ENCODE assay signal across 8 mouse cellular contexts in the genomic region with DNA sequence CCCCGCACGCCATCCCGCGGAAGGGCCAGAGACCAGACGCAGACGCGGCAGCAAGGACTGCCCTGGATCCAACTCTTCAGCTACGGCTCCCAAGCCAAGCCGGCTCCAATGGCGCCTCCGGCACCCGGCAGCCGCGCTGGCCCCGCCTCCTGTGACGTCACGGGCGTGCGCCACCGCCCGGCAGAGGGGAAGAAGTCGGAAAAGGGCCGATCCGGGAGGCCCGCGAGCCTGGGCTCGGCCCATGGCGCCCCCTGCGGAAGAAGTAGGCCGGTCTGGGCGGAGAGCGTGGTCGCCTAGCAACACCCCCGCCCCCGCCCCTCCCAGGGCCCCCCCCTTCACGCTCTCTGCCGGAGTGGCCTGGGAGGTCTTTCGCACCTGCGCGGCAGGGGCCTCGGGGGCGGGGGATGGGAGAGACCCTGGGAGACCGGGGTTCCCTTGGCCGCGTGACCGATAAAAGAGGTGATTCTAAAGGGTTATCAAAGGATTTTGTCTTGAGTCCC. TPM values are rescaled to one million over a fixed set of nuclear protein-coding genes. Genes with fewer than 3 reads are reported as not detected.
A peak's percentile ranks its signal among the peaks of the same experiment; 100 is the strongest.
DNase-seq lines count a peak whose midpoint lies in the region; ATAC-seq and TF ChIP-seq lines count a peak whose summit lies in the region.

A gene (minus strand): TSS at position 194 of the 500 bp plus-strand sequence.

- H3K36me3 ChIP-seq in hindbrain, postnatal 0 days (ENCODE audit: insufficient read depth, low read length), result no peaks in the 10 kb centered on the region

- H3K27me3 ChIP-seq in hindbrain, postnatal 0 days (ENCODE audit: insufficient read depth, low read length), result no peaks in the 10 kb centered on the region

- H3K27ac ChIP-seq in gastrocnemius, adult 2 months, result peak within 1 kb of the TSS; percentile 95
- peak within 1 kb of the TSS; percentile 94 for H3K27ac ChIP-seq in hindbrain, postnatal 0 days
- peak within 1 kb of the TSS; percentile 94 for H3K27ac ChIP-seq in left cerebral cortex, adult 2 months

- ATAC-seq in hindbrain, postnatal 0 days, result peak; percentile 99
- ATAC-seq in megakaryocyte, adult 5-6 weeks (ENCODE audit: poor library complexity, severe bottlenecking), result peak; percentile 93

- H3K4me1 ChIP-seq in hindbrain, postnatal 0 days (ENCODE audit: insufficient read depth, low read length), result peaks cover 8% of the 10 kb centered on the region; the same call in 1 of the 2 replicates

- H3K4me2 ChIP-seq in hindbrain, postnatal 0 days (ENCODE audit: low read depth, low read length), result peak within 1 kb of the TSS; percentile 73

- WGBS in hindbrain, postnatal 0 days, result 6% methylated on average over 36 of the region's 46 CpGs

- intact Hi-C loops in gastrocnemius, adult 2 months (cut with DNase I), result loop anchor here (2.0 to 5.0 kb wide), 2 partner anchors 33 to 149 kb away; a partner anchor contains a TSS
- intact Hi-C loops in left cerebral cortex, adult 2 months (cut with DNase I), result loop anchor here (2.0 to 5.0 kb wide), 2 partner anchors 31 to 42 kb away; a partner anchor contains a TSS

- TF ChIP-seq CTCF in gastrocnemius, adult 2 months (IDR thresholded peaks at IDR 0.05), result peak; percentile 68
- peak; percentile 48 for TF ChIP-seq CTCF in hindbrain, postnatal 0 days (IDR thresholded peaks at IDR 0.05; ENCODE audit: low read depth)
- TF ChIP-seq CTCF in left cerebral cortex, adult 2 months (IDR thresholded peaks at IDR 0.05), result peak; percentile 66

- peak; percentile 86 for DNase-seq in WW6 (ENCODE audit: low read depth, low spot score)
- peak; percentile 98 to 99 for DNase-seq in cerebellum, postnatal 4 days (ENCODE audit: low spot score in 2 of 2)
- DNase-seq in gastrocnemius, adult 2 months, result peak; percentile 100
- DNase-seq in hindbrain, postnatal 0 days (ENCODE audit: low spot score), result peak; percentile 99
- DNase-seq in left cerebral cortex, adult 2 months (ENCODE audit: extremely low spot score in 1 of 2, low spot score in 2 of 2), result peak; percentile 99
- peak; percentile 94 to 96 for DNase-seq in right cerebral cortex, adult 2 months (ENCODE audit: low spot score in 2 of 2)
- peak; percentile 98 for DNase-seq in urinary bladder, postnatal 14 days (ENCODE audit: low spot score)

- peak within 1 kb of the TSS; percentile 94 for H3K4me3 ChIP-seq in gastrocnemius, adult 2 months
- H3K4me3 ChIP-seq in hindbrain, postnatal 0 days (ENCODE audit: low read length), result peak within 1 kb of the TSS; percentile 91
- H3K4me3 ChIP-seq in left cerebral cortex, adult 2 months, result peak within 1 kb of the TSS; percentile 75

- H3K9me3 ChIP-seq in hindbrain, postnatal 0 days (ENCODE audit: low read length), result no peaks in the 10 kb centered on the region

- peak within 1 kb of the TSS; percentile 88 for H3K9ac ChIP-seq in hindbrain, postnatal 0 days (replicated peaks; ENCODE audit: low read length)

RNA-seq across cellular contexts. Expression of the gene that starts here (rescaled TPM):
- total RNA-seq in gastrocnemius, adult 2 months (2021), result 10 to 100 TPM; 24.1 to 24.5 TPM
- total RNA-seq in hindbrain, postnatal 0 days (2014; rRNA removed), result 48.7 and 53.3 TPM in 2 replicates
- polyA plus RNA-seq in hindbrain, postnatal 0 days (2015; fragmentation: Nextera tagmentation; extraction: Ambion mirVana), result 80.6 and 82.7 TPM in 2 replicates
- 10 to 100 TPM; 60.7 to 61.0 TPM for total RNA-seq in left cerebral cortex, adult 2 months (2021)
- total RNA-seq in megakaryocyte, adult 5-6 weeks (2015), result 74.3 and 79.4 TPM in 2 replicates
- 34.1 and 35.0 TPM in 2 replicates for total RNA-seq in megakaryocyte, adult 5-6 weeks (2017)

Comparison
In these comparisons a context has a peak if more than half of its experiments do, and no peak if none do; other contexts are left out.
1. Peak in every context shown above with its lines: DNase-seq, ATAC-seq, H3K4me3 ChIP-seq and H3K27ac ChIP-seq.